Mouse (Mus musculus): Measurements from ENCODE around the gene Ces1b.

Gene Ces1b

DNA sequence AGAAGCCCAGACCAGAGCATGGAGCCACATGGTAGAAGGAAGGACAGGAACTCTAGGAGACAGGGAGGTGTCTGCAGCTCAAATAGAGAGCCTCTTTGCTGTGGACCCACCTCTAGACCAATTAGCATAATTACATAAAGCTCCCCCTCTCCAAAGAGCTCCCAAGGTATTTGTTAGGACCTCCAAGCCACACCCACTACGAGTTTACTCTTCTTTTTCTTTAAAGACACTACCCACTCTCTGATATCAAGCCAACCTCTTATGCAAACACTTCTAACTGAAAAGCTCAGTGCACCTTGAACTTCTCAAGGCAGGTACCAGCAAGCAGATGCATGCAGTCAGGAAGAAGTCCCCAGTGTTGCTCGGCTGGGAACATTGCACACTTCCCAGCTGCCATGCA is at the start of gene Ces1b:
Gene Ces1b, minus strand, starts transcription at position 131 of the 400 bp plus-strand sequence.
- DNase-seq = no peak

DNA sequence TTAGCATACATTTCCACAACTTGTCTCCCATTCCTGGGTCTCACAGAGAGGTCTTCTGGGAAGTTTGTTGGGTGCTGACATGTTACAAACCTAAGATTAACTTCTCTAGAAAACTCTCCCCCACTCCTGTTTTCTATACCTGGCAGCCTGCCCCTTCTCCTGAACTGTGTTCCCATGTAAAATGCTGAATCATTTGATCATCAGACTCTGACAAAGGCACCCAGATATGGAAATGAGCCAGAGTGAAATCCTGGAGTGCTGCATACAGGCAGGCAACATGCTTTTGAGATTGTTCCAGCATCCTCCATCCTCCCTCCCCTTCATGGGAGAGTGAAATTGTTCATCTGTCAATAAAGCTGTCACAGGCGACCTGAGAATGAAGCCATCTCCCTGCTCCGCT is 46.7 kb upstream of the Ces1b start:
- peak; percentile 1 for DNase-seq

DNA sequence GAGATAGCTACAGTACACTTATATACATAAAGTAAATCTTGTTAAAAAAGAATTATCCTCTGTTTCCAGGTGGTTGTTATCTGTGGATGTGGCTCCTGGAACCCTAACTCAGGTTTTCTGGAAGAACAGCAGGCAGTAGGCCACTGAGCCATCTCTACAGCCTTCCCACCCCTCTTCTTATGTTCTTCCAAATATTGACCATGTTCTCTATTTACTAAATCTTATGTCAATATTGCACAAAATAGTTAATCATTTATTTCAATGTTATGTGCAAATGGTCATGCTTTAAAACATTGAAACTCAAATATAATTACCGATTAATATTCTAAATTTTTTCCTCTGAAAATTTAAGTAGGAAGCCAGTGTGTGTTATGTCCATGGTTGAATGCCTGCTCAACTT is 42.2 kb upstream of the Ces1b start:
- DNase-seq = no peak

DNA sequence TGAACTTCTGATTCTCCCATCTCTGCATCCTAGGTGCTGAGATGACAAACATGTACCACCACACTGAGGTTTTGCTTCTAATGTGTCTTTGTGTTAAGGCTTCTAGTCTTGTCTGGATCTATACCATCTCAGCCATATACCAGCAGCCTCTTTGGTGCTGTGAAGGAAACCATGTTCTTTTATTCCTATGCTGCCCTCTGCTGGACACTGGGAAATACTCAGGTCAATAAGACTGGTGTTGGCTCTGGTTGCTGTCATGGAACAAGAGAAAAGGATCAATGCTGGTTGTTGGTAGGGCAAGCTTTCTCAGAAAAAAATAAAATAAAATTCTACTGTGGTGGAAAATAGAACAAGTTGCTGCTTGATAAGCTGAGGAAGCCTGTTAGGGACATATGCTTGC is 15.6 kb upstream of the Ces1b start:
- peak; percentile 54 for DNase-seq

DNA sequence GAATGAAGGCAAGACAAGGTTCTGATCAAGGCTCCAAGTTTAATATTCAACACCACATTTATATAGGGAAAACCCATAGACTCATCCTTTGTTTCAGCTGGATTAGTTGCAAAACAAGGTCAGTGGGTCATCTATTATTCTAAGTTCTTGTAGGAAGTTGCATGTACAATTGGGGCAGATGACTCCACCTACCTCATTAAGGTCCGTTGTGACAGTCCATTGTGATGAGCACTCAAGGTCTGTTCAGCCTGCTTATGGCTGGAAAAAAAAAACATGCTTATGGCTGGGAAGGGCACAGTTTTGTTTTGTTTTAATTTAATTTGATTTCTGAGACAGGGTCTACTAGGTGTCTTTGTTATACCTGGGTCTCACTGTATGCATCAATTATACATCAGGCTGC is 11.5 kb upstream of the Ces1b start:
- no peak for DNase-seq

DNA sequence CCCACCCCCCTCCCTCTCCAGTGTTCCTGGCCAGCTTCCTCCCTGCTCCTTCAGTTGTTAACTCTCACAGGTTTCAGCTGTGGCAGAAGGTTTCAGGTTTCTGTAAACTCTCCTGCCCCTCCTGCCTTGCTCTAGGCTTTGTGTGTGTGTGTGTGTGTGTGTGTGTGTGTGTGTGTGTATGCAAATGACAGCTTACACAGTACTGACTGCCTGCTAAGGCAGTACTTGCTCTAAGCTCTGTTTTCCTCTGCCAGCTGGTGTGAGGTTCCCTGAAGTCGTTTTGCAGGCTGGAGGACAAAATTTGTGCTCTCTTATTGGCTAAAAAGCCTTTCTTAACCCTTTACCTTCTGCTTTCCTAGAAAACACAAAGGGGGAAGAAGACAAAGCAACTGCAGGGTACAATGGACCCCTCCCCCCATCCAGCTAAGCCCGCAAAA is 8.9 kb upstream of the Ces1b start:
- no peak for DNase-seq

DNA sequence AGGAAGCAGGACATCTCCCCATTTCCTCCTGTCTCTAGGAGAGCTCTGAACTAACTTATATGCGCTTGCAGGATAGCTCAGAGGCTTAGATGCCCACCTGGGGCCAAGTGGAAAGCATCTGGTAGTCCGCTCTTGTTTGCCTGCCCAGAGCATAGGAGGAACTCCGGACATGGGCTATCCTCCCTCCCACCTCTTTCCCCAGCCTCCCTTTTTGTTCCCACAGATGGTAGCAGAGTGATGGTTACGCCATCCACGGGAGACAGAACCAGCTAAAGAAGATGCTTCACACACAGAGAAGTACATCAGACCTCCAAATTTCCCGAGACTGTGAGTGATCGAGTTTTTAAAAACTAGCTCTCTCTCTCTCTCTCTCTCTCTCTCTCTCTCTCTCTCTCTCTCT is 8.4 kb upstream of the Ces1b start:
- DNase-seq = no peak

DNA sequence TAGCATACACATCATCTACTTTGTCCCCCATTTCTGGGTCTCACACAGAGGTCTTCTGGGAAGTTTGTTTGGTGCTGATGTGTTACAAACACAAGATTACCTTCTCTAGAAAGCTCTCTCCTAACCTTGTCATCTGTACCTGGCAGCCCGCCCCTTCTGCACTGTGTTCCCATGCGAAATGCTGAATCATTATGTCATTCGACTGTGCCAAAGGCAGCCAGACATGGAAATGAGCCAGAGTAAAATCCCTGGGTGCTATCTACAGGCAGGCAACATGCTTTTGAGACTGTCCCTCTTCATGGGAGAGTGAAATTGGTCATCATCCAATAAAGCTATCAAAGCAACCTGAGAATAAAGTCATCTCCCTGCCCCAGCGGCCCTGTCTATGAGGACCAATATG is 4.6 kb downstream of the Ces1b start:
- DNase-seq = no peak

DNA sequence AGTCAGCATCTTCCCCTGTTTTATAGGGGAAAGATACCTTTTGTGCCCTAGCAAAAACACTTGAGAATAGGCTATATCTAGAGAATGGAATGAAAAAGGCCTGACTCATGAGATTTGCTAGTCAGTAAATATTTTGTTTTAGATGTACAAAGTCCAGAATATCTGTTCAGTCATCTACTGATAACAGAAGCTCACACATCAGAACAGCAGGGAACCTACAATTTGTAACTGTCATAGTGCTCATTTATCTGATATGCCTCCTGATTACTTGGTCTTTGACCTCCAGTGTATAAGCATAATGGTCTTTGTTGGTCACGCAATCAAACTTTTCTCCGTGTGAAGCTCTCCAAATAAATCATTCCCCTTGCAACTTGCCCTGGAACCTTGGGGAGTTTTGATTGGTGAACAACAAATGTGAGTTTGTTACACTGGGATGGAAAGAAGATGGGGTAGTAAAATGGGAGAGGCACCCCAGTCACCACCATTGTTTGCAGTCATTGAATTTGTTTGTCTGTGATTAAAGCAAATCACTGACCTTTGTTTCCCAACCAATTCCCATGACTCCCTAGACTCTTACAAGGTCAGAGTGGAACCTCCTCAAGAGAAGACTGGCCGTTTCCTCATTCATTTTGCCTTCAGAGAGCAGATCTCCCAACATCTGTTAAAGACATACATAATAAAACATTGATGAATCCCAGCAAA is 16.2 kb downstream of the Ces1b start:
- no peak for DNase-seq

DNA sequence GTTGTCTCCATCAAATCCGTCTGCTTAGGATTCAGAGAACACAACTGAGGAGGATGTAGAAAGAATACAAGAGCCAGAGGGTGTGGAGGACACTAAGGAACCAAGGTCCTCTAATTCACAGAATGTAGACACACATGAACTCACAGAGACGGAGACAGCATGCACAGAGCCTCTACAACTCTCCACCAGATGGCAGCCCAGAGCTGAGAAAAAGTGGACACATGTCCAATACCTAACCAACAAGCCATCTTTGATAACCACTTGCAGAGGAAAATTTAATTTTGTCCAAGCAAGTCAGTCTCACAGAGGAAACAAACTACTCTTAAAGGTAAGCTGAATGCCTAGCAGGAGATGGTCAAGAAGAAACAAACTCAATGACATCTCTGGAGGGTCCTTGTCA is 20.6 kb downstream of the Ces1b start:
- peak; percentile 72 for DNase-seq

DNA sequence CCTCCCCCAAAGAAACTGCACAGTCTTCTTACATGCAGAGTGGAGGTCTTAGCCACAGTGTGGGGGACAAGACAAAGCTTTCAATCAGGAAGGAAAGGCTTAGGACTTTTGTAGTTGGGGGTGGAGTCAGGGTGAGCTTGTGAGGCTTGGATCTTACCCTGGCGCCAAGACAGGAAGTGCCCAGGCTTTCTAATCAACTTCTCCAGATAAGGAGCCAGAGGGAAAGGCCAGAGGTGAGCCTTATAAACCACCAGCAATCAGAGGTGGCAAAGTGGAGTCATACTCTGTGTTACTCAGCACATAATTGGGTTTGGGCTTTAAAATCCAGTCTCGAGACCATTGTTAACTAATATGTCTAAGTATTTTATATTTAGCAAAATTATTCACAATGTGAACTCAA is 24.6 kb downstream of the Ces1b start:
- DNase-seq = no peak

DNA sequence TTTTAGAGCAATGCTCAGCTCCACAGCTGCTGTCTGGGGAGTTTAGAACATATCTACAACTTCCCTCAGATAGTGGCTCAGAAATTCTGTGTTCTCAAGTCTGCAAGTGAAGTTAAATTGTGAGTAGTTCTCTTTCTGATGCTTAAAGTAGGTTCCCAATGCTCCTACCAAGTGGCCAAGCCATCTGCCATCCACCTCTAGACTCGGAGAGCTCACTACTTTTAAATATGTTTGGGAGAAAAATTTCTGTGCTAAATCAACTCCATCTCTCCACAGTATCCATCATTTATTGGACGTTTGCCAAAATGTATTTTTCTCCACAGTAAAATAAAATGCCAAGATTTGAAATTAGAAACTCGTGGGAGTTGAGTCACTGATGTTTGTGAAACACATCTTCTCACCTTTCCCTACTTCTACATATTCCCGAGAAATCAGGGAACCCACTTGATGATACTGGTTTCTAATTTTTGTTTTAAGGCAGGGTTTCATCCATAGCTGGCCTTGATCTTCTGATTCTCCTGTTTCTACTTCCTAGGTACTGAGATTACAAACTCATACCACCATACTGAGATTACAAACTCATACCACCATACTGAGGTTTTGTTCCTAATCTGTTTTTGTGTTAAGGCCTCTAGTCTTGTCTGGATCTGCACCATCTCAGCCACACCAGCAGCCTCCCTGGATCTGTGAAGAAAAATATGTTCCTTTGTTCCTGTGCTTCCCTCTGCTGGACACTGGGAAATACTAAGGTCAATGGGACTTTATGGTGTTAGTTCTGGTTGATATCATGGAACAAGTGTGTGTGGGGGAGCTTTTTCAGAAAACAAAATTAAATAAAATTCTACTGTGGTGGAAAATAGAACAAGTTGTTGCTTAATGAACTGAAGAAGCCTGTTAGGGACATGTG is 31.1 kb downstream of the Ces1b start:
- DNase-seq = no peak

DNA sequence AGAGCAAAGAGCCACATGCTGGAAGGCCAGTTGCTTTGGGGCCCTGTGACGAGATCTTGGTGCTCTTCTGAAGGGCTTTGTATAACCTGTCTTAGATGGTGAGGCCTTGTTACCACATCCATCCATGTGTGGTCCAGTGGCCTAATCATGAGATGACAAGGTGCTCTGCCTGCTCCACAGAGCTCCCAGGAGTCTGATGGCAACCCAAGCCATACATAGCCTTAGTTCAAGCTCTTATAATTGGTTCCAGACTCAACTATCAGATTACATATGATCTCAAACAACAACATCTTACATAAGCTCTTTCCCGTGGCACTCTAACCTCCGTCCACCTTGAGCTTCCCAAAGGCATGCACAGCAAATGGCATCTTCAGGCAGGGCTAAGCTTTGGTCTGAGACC is 31.7 kb downstream of the Ces1b start, which contains the start of gene Ces1a:
Gene Ces1a, minus strand, starts transcription at position 101 of the 400 bp plus-strand sequence.
- DNase-seq = no peak

DNA sequence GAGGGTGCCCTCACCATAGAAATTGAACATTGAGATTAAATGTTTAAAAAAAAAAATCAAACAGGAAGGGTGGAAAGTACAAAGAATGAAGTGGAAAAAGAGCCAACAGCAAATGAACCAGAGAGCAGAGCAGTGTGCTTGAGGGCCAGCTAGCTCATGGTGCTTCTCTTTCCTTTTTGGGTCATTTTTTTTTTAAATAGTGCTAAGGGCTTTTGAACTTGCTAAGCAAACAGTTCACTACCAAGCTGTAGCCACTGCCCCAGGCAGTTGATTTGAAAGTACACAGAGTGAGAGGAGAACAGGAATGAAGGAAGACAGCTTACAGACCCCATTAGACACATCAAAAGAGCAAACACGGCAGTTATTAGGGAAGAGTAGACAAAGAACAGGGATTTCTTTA is 36.7 kb downstream of the Ces1b start:
- DNase-seq = peak; percentile 6

DNA sequence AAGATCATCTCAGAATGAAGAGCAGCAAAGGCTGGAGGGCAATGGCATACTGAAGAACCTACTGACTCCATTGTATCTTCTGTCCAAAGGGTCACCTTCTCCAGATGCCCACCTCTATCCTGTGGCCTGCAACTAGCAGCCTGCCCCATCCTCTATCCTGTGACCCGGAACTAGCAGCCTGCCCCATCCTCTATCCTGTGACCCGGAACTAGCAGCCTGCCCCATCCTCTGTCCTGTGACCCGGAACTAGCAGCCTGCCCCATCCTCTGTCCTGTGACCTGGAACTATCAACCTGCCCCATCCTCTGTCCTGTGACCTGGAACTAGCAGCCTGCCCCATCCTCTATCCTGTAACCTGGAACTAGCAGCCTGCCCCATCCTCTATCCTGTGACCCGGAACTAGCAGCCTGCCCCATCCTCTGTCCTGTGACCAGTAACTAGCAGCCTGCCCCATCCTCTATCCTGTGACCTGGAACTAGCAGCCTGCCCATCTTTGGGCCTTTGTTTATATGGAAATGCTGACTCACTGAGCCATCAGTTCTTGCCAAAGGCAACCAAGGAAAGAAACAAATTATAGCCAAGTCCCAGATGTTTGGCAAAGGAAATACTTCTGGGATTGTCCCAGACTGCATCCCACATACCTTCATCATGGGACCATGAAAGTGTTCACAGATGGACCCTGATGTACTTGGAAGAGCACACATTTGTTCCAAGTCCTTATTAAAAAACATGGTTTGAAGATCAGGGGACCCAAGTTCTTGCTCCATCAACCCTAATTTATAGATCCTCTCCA is 38.8 kb downstream of the Ces1b start:
- DNase-seq = no peak

DNA sequence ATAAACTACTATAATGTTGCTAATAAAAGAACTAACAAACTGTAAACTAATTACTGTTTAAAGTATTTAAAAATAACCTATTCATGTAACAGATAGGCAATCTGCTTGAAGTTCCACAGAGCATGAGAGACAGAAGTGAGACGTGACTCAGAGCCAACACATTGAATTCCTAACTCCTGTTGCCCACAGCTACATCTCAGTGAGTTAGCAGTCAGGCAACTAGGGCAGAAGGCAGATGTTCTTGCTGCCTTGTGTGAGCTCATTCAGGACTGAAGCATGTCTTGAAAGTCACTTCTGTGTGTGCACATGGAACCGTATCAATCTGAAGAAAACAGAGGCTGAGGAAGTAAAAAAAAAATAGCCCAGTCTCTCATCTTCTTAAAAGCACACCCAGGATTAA is 39.6 kb downstream of the Ces1b start:
- no peak for DNase-seq

DNA sequence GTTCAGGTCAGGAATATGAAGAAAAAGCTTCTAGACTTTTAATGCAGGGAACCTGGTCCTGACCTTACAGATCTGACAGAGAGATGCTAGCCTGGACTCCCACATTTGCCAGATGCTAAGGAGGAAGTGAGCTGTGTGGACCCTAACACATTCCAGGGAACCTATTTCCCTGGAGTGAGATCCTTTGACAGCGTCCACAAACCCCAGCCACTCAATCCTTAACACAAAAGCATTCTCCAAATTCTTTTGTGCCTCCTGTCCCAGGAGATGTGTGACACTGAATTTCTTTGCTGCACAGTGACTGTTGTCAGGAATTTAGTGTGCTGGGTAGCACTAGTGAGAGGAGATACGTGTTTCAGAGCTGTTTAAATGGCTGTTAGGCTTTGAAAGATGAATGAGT is 41.0 kb downstream of the Ces1b start:
- no peak for DNase-seq

DNA sequence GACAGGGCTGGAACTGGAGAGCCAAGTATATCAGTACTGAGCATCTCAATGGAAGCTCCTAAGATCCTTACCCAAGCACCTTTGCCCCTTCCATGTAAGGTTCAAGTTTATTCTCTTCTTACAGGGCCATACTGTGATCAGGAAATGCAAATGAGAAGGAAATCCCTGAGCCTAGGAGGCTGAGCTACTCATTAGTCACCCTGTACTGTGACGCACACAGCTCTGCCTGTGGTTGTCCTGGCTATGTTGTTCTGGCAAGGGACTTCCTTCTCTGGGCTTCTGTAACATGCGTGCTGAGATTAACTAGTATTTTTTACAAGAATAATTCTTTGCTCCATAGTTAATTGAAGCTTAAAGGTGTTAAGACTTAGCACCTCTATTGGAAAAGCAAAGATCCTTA is 49.2 kb downstream of the Ces1b start:
- no peak for DNase-seq

DNA sequence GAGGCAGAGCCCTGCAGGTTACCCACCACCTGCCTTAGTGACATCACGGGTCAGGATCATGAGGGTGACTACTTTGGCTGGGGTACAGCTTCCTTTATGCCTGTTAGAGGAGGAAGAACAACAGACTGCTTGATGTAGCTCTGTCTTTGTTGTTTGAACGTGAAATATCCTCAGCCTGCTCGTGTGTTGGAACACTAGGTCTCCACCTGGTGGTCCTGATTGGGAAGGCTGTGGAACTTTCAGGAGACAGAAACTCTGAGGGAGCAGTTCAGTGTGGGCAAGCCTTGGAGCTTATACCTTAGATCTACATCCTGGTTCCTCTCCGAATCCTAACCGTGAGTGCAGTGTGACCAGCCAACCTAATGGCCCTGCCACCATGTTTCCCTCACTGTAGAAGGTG is 58.1 kb downstream of the Ces1b start:
- no peak for DNase-seq

DNA sequence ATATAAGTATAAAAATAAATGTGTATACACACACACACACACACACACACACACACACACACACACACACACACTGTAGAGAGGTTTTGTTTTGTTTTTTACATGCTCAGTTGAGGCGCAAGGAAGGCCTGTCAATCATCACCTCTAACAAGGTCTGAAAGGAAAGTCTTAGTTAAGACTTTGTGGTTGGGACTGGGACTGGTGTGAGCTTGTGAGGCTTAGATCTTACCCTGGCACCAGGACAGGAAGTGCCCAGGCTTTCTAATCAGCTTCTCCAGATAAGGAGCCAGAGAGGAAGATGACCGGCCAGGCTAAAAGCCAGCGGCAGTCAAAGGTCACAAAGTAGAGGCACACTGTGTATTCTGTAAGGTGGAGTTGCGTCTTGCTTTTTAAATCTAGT is 65.5 kb downstream of the Ces1b start:
- DNase-seq = no peak

DNA sequence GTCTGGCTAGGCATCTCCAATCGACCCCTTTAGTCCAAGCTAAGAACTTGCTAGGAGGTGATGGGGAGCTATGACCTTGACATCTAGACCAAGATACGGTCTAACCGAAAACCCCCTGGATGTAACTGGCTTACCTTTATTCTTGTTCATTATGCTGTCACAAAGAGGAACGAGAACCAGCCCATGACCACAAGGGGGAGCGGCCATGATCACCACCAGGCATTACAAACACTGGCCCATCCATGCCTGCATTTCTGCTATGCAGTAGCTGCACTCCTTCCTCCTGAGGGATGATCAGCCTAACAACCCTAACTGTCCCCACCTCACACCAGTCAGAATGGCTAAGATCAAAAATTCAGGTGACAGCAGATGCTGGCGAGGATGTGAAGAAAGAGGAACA is 67.6 kb downstream of the Ces1b start:
- DNase-seq = no peak

DNA sequence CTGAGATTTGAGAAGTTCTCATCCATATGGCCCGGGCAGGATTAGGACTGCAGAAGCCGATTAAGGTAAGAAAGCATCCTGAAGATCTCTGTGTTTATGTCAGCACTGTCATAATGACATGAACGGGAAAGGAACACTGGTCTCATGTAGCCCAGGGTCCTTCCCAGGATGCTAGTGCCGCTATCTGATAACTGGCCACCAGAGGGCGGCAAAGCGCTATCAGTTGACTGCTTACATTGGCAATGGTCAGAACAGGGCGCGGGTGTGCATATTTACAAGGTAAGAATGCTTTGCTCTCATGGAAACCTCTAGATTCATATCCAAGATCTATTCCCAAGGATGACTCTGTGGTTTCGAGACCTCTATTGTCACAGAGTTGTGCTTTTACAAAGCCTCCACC is 68.4 kb downstream of the Ces1b start:
- DNase-seq = peak; percentile 90

DNA sequence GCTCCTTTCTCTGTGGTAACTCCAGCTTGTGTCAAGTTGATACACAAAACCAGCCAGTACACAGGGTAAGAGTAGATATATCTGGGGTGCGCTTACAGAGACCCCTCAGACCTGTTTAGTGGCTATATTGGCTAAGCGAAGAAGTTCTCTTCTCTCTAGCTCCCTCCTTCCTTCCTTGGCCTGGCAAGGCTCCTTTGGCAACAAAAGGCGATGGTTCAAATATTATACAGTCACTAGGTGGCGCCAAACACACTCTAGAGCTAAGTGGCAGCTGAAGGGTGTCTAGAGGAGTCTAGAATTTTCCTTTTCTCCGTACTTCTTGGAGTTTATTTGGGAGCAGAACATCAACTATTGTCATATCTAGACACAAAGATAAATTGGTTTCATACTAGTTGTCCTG is 69.5 kb downstream of the Ces1b start:
- DNase-seq = peak; percentile 58

Data from lung, postnatal 14 days (tissue).